Mouse (Mus musculus): ENCODE measurements around the gene Acap3. TPM values are rescaled to one million over a fixed set of nuclear protein-coding genes. Genes with fewer than 3 reads are reported as not detected.

Gene Acap3
- polyA plus RNA-seq, 1 experiment from 2014 or later, result 73.5 TPM

DNA sequence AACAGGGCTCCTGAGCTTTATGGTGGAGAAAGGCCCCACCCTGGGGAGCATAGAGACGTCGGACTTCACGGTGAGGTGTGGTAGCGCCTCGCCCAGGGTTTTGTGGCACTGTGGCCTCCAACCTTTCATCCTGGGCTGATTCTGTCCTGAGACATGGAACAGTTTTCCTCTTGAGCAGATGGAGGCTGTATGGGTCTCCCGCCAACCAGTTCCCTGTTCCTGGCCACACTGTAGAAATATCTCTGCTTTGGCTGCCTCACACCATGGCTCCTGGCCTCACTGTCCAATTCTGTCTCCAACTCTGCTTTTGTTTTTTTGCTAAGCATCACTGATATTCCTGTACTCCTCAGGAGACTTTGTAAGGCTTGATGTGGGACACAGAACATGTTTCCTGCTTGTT lies 63.9 kb downstream of the Acap3 start:
- Histone ChIP-seq H3K36me3 (peaks cover 79% of the 10 kb centered on the region), H3K4me2 (replicated peaks) (no peak overlapping the region), H3K9me3 (no peaks in the 10 kb centered on the region), H3K4me1 (replicated peaks) (no peaks in the 10 kb centered on the region), H3K4me3 (replicated peaks) (no peak overlapping the region), H3K27me3 (no peaks in the 10 kb centered on the region), H3K27ac (no peak overlapping the region), H3K9ac (replicated peaks) (no peak overlapping the region)
- no peak for ATAC-seq
- WGBS, result 97% methylated on average over 6 of the region's 6 CpGs

Small RNAs within 50 kb of the gene (microRNA-seq; reads per million reads assigned to microRNA genes)
- gene Gm22991, result not detected

Other genes starting within 250 kb of the Acap3 start
- gene Gm10563, start 246.4 kb upstream of the Acap3 start, polyA plus RNA-seq (2015; fragmentation: Nextera tagmentation; extraction: Ambion mirVana), result not detected in 2 replicates
- gene Mmp23, start 238.4 kb upstream of the Acap3 start, polyA plus RNA-seq (2015; fragmentation: Nextera tagmentation; extraction: Ambion mirVana), result 3.6 and 3.8 TPM in 2 replicates
- gene Mib2, start 222.6 kb upstream of the Acap3 start, polyA plus RNA-seq (2015; fragmentation: Nextera tagmentation; extraction: Ambion mirVana), result 32.6 and 41.9 TPM in 2 replicates
- gene Fndc10, start 197.5 kb upstream of the Acap3 start, polyA plus RNA-seq (2015; fragmentation: Nextera tagmentation; extraction: Ambion mirVana), result 5.0 and 6.4 TPM in 2 replicates
- gene Ssu72, start 187.0 kb upstream of the Acap3 start, polyA plus RNA-seq (2015; fragmentation: Nextera tagmentation; extraction: Ambion mirVana), result 155 and 159 TPM in 2 replicates
- gene Tmem240, start 157.0 kb upstream of the Acap3 start, polyA plus RNA-seq (2015; fragmentation: Nextera tagmentation; extraction: Ambion mirVana), result 8.6 and 10.1 TPM in 2 replicates
- gene Atad3a, start 130.7 kb upstream of the Acap3 start, polyA plus RNA-seq (2015; fragmentation: Nextera tagmentation; extraction: Ambion mirVana), result 82.1 and 84.8 TPM in 2 replicates
- 18.7 and 20.9 TPM in 2 replicates for gene Vwa1, start 117.1 kb upstream of the Acap3 start, polyA plus RNA-seq (2015; fragmentation: Nextera tagmentation; extraction: Ambion mirVana)
- 0.40 and 0.58 TPM in 2 replicates for gene Tmem88b, start 105.9 kb upstream of the Acap3 start, polyA plus RNA-seq (2015; fragmentation: Nextera tagmentation; extraction: Ambion mirVana)
- not detected in 2 replicates for gene Ankrd65, start 101.4 kb upstream of the Acap3 start, polyA plus RNA-seq (2015; fragmentation: Nextera tagmentation; extraction: Ambion mirVana)
- 259 and 262 TPM in 2 replicates for gene Mrpl20, start 88.9 kb upstream of the Acap3 start, polyA plus RNA-seq (2015; fragmentation: Nextera tagmentation; extraction: Ambion mirVana)
- gene Ccnl2, start 79.3 kb upstream of the Acap3 start, polyA plus RNA-seq (2015; fragmentation: Nextera tagmentation; extraction: Ambion mirVana), result 182 and 189 TPM in 2 replicates
- 140 and 146 TPM in 2 replicates for gene Aurkaip1, start 60.5 kb upstream of the Acap3 start, polyA plus RNA-seq (2015; fragmentation: Nextera tagmentation; extraction: Ambion mirVana)
- gene Mxra8, start 52.1 kb upstream of the Acap3 start, polyA plus RNA-seq (2015; fragmentation: Nextera tagmentation; extraction: Ambion mirVana), result 17.9 and 22.2 TPM in 2 replicates
- gene Dvl1, start 44.4 kb upstream of the Acap3 start, polyA plus RNA-seq (2015; fragmentation: Nextera tagmentation; extraction: Ambion mirVana), result 8.1 and 8.4 TPM in 2 replicates
- gene Tas1r3, start 28.5 kb upstream of the Acap3 start, polyA plus RNA-seq (2015; fragmentation: Nextera tagmentation; extraction: Ambion mirVana), result 0.80 and 0.83 TPM in 2 replicates
- gene Cptp, start 22.4 kb upstream of the Acap3 start, polyA plus RNA-seq (2015; fragmentation: Nextera tagmentation; extraction: Ambion mirVana), result 22.1 and 24.5 TPM in 2 replicates
- gene Ints11, start 22.3 kb upstream of the Acap3 start, polyA plus RNA-seq (2015; fragmentation: Nextera tagmentation; extraction: Ambion mirVana), result 85.3 and 88.6 TPM in 2 replicates
- 52.5 and 52.6 TPM in 2 replicates for gene Pusl1, start within 50 bp of the Acap3 start, polyA plus RNA-seq (2015; fragmentation: Nextera tagmentation; extraction: Ambion mirVana)
- 128 and 135 TPM in 2 replicates for gene Ube2j2, start 52.0 kb downstream of the Acap3 start, polyA plus RNA-seq (2015; fragmentation: Nextera tagmentation; extraction: Ambion mirVana)
- gene C1qtnf12, start 70.5 kb downstream of the Acap3 start, polyA plus RNA-seq (2015; fragmentation: Nextera tagmentation; extraction: Ambion mirVana), result 8.2 and 11.0 TPM in 2 replicates
- gene B3galt6, start 100.8 kb downstream of the Acap3 start, polyA plus RNA-seq (2015; fragmentation: Nextera tagmentation; extraction: Ambion mirVana), result 25.0 and 26.9 TPM in 2 replicates
- 125 and 128 TPM in 2 replicates for gene Sdf4, start 101.0 kb downstream of the Acap3 start, polyA plus RNA-seq (2015; fragmentation: Nextera tagmentation; extraction: Ambion mirVana)
- gene Tnfrsf4, start 122.0 kb downstream of the Acap3 start, polyA plus RNA-seq (2015; fragmentation: Nextera tagmentation; extraction: Ambion mirVana), result 0.57 TPM in 2 replicates
- gene Tnfrsf18, start 134.3 kb downstream of the Acap3 start, polyA plus RNA-seq (2015; fragmentation: Nextera tagmentation; extraction: Ambion mirVana), result 2.0 and 2.3 TPM in 2 replicates
- gene Ttll10, start 167.6 kb downstream of the Acap3 start, polyA plus RNA-seq (2015; fragmentation: Nextera tagmentation; extraction: Ambion mirVana), result not detected in 2 replicates
- gene 9430015G10Rik, start 218.2 kb downstream of the Acap3 start, polyA plus RNA-seq (2015; fragmentation: Nextera tagmentation; extraction: Ambion mirVana), result 36.6 and 40.6 TPM in 2 replicates
- gene Rnf223, start 238.7 kb downstream of the Acap3 start, polyA plus RNA-seq (2015; fragmentation: Nextera tagmentation; extraction: Ambion mirVana), result 0.66 and 0.93 TPM in 2 replicates

Measured in midbrain, embryonic 13.5 days (tissue).